ENCODE assay signal across 8 mouse cellular contexts in genomic region chr7:127876041-127876466, GRCm38 (mm10). TPM values are rescaled to one million over a fixed set of nuclear protein-coding genes. Genes with fewer than 3 reads are reported as not detected.
DNase-seq lines count a peak whose midpoint lies in the region; ATAC-seq and TF ChIP-seq lines count a peak whose summit lies in the region.

TSS of gene Zfp646 (plus strand) at chr7:127876221.

- H3K4me1 ChIP-seq in hindbrain, postnatal 0 days (ENCODE audit: insufficient read depth, low read length): peaks cover 15% of the 10 kb centered on the region

- ATAC-seq in hindbrain, postnatal 0 days: peak; percentile 90

- H3K27ac ChIP-seq in hindbrain, postnatal 0 days: peak within 1 kb of the TSS; percentile 99

- peak; percentile 87 for DNase-seq in MN1 (ENCODE audit: low spot score)
- DNase-seq in c-Kit-positive CD71-positive TER-119-positive erythroid progenitor cells, embryonic 14.5 days (ENCODE audit: low spot score): peak; percentile 78
- DNase-seq in gastrocnemius, adult 8-10 months (ENCODE audit: low spot score in 2 of 2): peak; percentile 43 to 54
- peak; percentile 92 for DNase-seq in hindbrain, postnatal 0 days (ENCODE audit: low spot score)
- peak; percentile 65 to 73 for DNase-seq in left cerebral cortex, adult 18-20 months (ENCODE audit: low spot score in 2 of 2)
- DNase-seq in lung, postnatal 4 days: peak; percentile 83 to 87
- DNase-seq in right cerebral cortex, adult 2 months (ENCODE audit: low spot score in 2 of 2): peak; percentile 68 to 71
- DNase-seq in urinary bladder, postnatal 36 days (ENCODE audit: low spot score in 2 of 2): peak; percentile 70 to 75

- WGBS in hindbrain, postnatal 0 days: under 1% methylated on average over 41 of the region's 41 CpGs

- no peaks in the 10 kb centered on the region for H3K27me3 ChIP-seq in hindbrain, postnatal 0 days (ENCODE audit: insufficient read depth, low read length)

- H3K36me3 ChIP-seq in hindbrain, postnatal 0 days (ENCODE audit: insufficient read depth, low read length): peaks cover 27% of the 10 kb centered on the region

- H3K9me3 ChIP-seq in hindbrain, postnatal 0 days (ENCODE audit: low read length): no peaks in the 10 kb centered on the region

- peak within 1 kb of the TSS; percentile 92 for H3K9ac ChIP-seq in hindbrain, postnatal 0 days (replicated peaks; ENCODE audit: low read length)

- no peak for TF ChIP-seq CTCF in hindbrain, postnatal 0 days (IDR thresholded peaks at IDR 0.05; ENCODE audit: low read depth)

- peak within 1 kb of the TSS; percentile 92 for H3K4me3 ChIP-seq in hindbrain, postnatal 0 days (ENCODE audit: low read length)

- peak within 1 kb of the TSS; percentile 75 for H3K4me2 ChIP-seq in hindbrain, postnatal 0 days (ENCODE audit: low read depth, low read length)

RNA-seq across cellular contexts. Expression of gene Zfp646, which starts in this region (rescaled TPM):
- total RNA-seq in gastrocnemius, adult 8-10 months (2022): 10 to 100 TPM; 12.2 to 14.5 (median 14.0) TPM
- total RNA-seq in hindbrain, postnatal 0 days (2014; rRNA removed): 34.6 and 35.0 TPM in 2 replicates
- polyA plus RNA-seq in hindbrain, postnatal 0 days (2015; fragmentation: Nextera tagmentation; extraction: Ambion mirVana): 3.4 and 4.4 TPM in 2 replicates
- total RNA-seq in left cerebral cortex, adult 18-20 months (2021): 10 to 100 TPM; 31.0 TPM

Comparison
In these comparisons a context has a peak if more than half of its experiments do, and no peak if none do; other contexts are left out.
1. Peak in every context shown above with its lines: DNase-seq, ATAC-seq, H3K4me3 ChIP-seq and H3K27ac ChIP-seq.